Comparison of ENCODE assay signal across 9 mouse cellular contexts in genomic region chr11:16524917-16525640, GRCm38 (mm10). TPM values are rescaled to one million over a fixed set of nuclear protein-coding genes. Genes with fewer than 3 reads are reported as not detected.
A peak's percentile ranks its signal among the peaks of the same experiment; 100 is the strongest.
DNase-seq lines count a peak whose midpoint lies in the region; ATAC-seq lines count a peak whose summit lies in the region.
"Had no signal": no experiment of that assay in that cellular context is flagged by ENCODE, and none has a peak within 500 bp of the region (broad histone marks: within the 10 kb centered on the region; RNA-seq: fewer than 3 reads in every experiment).

No protein-coding gene starts in this region.

- H3K27me3 ChIP-seq in limb, embryonic 13.5 days: no peaks in the 10 kb centered on the region

- H3K4me3 ChIP-seq in limb, embryonic 13.5 days: no peak overlapping the region
- H3K4me3 ChIP-seq: myocyte had no signal

- H3K9me3 ChIP-seq in limb, embryonic 13.5 days: no peaks in the 10 kb centered on the region

- H3K36me3 ChIP-seq in limb, embryonic 13.5 days: no peaks in the 10 kb centered on the region

- 51% methylated on average over 3 of the region's 3 CpGs for WGBS in limb, embryonic 13.5 days

- no peak overlapping the region for H3K4me2 ChIP-seq in limb, embryonic 13.5 days (replicated peaks)

- no peak overlapping the region for H3K27ac ChIP-seq in limb, embryonic 13.5 days

- no peak for ATAC-seq in cerebellum, adult (ENCODE audit: insufficient number of reproducible peaks, low FRiP score, low TSS enrichment)
- peak; percentile 81 for ATAC-seq in limb, embryonic 13.5 days (ENCODE audit: low FRiP score, low read depth)

- H3K4me1 ChIP-seq in limb, embryonic 13.5 days: peaks cover 9% of the 10 kb centered on the region; the same call in 1 of the 2 replicates

- DNase-seq in cerebellum, postnatal 14 days: peak; percentile 72 to 76
- DNase-seq in ovary, postnatal 14 days (ENCODE audit: low spot score): peak; percentile 33
- DNase-seq in ovary, postnatal 36 days (ENCODE audit: low spot score): no peak
- peak; percentile 34 for DNase-seq in heart, postnatal 4 days
- peak; percentile 72 for DNase-seq in retina, postnatal 1 day
- DNase-seq in T-cell, adult 2 months (ENCODE audit: low spot score): no peak

- no peak overlapping the region for H3K9ac ChIP-seq in limb, embryonic 13.5 days

RNA-seq across cellular contexts. Expression of gene Sec61g, which starts 16.8 kb away (rescaled TPM):
- 1 to 10 TPM; 4.6 to 5.4 TPM for total RNA-seq in heart, postnatal 4 days (2021)
- polyA plus RNA-seq in limb, embryonic 13.5 days (2015; fragmentation: Nextera tagmentation; extraction: Ambion mirVana): 44.2 and 46.8 TPM in 2 replicates

Comparison
In these comparisons a context has a peak if more than half of its experiments do, and no peak if none do; other contexts are left out.
1. DNase-seq: peak in cerebellum, postnatal 14 days (2 of 2), ovary, postnatal 14 days (single experiment), heart, postnatal 4 days (single experiment) and retina, postnatal 1 day (single experiment); none in ovary, postnatal 36 days (single experiment) and T-cell, adult 2 months (single experiment).